17 mouse cellular contexts compared by ENCODE assay signal in genomic region chr4:84449246-84450005, GRCm38 (mm10).
"Had no signal": no experiment of that assay in that cellular context is flagged by ENCODE, and none has a peak within 500 bp of the region (broad histone marks: within the 10 kb centered on the region; RNA-seq: fewer than 3 reads in every experiment).

No protein-coding gene starts in this region.

- H3K9me3 ChIP-seq: hindbrain, embryonic 12.5 days; limb, embryonic 13.5 days; liver, embryonic 12.5 days; midbrain, embryonic 10.5 days; neural tube, embryonic 15.5 days had no signal

- H3K4me3 ChIP-seq: hindbrain, embryonic 12.5 days; left cerebral cortex, adult 2 months; limb, embryonic 13.5 days; liver, embryonic 12.5 days; midbrain, embryonic 10.5 days; myocyte; neural tube, embryonic 15.5 days had no signal

- DNase-seq: layer of hippocampus, adult 9-11 months; lung, embryonic 14.5 days; lung, postnatal 10 days; lung, postnatal 4 days; midbrain, embryonic 14.5 days; right cerebral cortex, adult 18-20 months; right cerebral cortex, postnatal 25 days; thymus, postnatal 36 days had no signal

- H3K36me3 ChIP-seq: hindbrain, embryonic 12.5 days; limb, embryonic 13.5 days; liver, embryonic 12.5 days; midbrain, embryonic 10.5 days; neural tube, embryonic 15.5 days had no signal

- ATAC-seq: hindbrain, embryonic 16.5 days; inflammation-experienced regulatory T-cells, adult 6 months; liver, embryonic 12.5 days had no signal

- H3K9ac ChIP-seq: hindbrain, embryonic 12.5 days; limb, embryonic 13.5 days; liver, embryonic 12.5 days; lung, embryonic 14.5 days; neural tube, embryonic 15.5 days had no signal

- H3K4me2 ChIP-seq: hindbrain, embryonic 12.5 days; limb, embryonic 13.5 days; liver, embryonic 12.5 days; lung, embryonic 14.5 days; neural tube, embryonic 15.5 days had no signal

- H3K27me3 ChIP-seq: hindbrain, embryonic 12.5 days; limb, embryonic 13.5 days; liver, embryonic 12.5 days; neural tube, embryonic 15.5 days had no signal

- H3K4me1 ChIP-seq: liver, embryonic 12.5 days; midbrain, embryonic 10.5 days had no signal

- H3K27ac ChIP-seq: hindbrain, embryonic 12.5 days; left cerebral cortex, adult 2 months; limb, embryonic 13.5 days; liver, embryonic 12.5 days; midbrain, embryonic 10.5 days; neural tube, embryonic 15.5 days had no signal
